Mouse (Mus musculus): ENCODE measurements around the gene Trim38.

The Trim38 gene

GRCm38 (mm10) chr13:23834836-23835235 lies 65.1 kb downstream of the Trim38 start:
- DNase-seq (ENCODE audit: low spot score in 2 of 2): no peak

DNA sequence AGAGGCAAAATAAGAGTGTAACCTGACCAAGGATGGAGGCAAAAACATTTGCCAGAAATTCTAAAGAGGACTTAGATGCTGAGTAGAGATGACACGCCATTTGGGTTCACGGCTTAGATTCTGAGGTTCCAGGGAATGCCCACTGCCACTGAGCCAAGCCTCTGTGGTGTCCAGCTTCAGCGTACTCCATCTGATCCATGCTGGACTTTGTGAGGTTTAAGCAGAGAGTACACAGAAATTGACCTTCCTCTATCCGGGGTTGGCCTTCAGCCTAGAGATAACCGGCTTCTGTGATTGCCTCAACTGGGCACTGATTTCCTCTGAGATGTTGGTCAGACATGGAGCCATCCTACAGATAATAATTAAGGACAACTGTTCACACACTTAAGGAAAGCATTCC lies 66.9 kb downstream of the Trim38 start:
- DNase-seq (ENCODE audit: low spot score in 2 of 2): no peak

DNA sequence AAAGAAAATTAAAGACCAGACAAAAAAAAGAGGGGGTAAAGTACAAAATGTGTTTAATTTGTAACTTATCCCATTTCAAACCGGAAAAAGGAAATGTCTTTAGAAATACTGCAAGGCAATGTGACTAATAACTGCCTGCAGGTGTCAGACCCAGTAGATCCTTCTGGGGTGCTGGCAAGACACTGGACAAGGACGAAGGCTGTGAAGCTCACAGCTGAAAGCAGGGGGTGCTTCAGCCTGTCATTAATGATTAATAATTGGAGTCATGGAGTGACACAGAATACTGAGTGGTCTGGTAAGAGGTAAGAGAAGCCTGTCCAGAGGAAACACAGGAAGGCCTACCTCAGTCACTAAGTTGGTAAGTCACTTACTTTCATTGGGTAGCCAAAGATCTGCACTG lies 69.6 kb downstream of the Trim38 start, which contains the start of gene Slc17a3:
Slc17a3 (plus strand) TSS at position 127 of the 400 bp plus-strand sequence.
- no peak for DNase-seq (ENCODE audit: low spot score in 2 of 2)
